Mouse (Mus musculus) CD4-positive naive resting alpha-beta T cell, adult 57 days (primary cell): ENCODE measurements around the gene Pilrb2. TPM values are rescaled to one million over a fixed set of nuclear protein-coding genes. Genes with fewer than 3 reads are reported as not detected.

Experiments
- total RNA-seq: library from RNA; stranded (reverse); gene quantifications from one replicate; pipeline ENCODE4 v1.2.4, GENCODE M21; 2023

Pilrb2 gene
- 1.7 TPM for total RNA-seq

GRCm38 (mm10) chr5:137871644-137872380, at the start of gene Pilrb2:
TSS of gene Pilrb2 (minus strand) at chr5:137871815.

GRCm38 (mm10) chr5:137857960-137858710, 13.5 kb downstream of the Pilrb2 start, which contains the start of gene Pilrb1:
TSS of gene Pilrb1 (minus strand) at chr5:137858106.

DNA sequence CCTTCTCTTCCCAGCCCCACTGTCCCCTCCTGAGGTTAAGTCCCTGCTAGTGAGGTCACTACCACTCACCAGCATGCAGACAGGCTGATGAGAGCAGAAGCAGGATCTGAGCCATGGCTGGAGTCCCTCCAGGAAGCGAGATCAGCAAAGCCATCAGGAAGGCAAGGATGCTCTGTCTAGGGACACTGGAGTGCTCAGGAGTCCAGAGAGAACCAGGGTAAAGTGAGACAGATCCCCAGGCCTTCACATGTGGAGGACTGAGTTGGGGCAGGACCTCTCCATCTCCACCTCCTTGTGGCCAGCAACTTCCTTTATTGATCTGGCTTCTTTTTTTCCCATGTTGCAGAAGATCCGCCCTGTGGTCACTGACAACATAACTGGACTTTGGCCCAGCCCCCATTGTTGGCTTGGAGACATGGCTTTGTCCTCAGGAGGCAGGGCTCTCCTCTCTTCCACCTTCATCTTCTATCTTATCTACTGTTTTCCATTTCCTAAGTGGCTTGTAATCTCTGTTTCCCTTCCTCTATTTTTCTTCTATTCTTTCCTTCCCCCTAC, 35.6 kb downstream of the Pilrb2 start, which contains the start of gene Pilra:
Gene Pilra (minus strand): TSS at position 316 of the 555 bp plus-strand sequence.

Other genes with a start within 250 kb of the Pilrb2 start
- gene Fbxo24, start 242.8 kb downstream of the Pilrb2 start, total RNA-seq: 0.53 TPM
- 208 TPM for gene Lrch4, start 242.7 kb downstream of the Pilrb2 start, total RNA-seq
- gene Gm20605, start 242.6 kb downstream of the Pilrb2 start, total RNA-seq: 63.8 TPM
- gene Sap25, start 230.5 kb downstream of the Pilrb2 start, total RNA-seq: 111 TPM
- not detected for gene Irs3, start 226.1 kb downstream of the Pilrb2 start, total RNA-seq
- gene Agfg2, start 187.1 kb downstream of the Pilrb2 start, total RNA-seq: 33.8 TPM
- gene Nyap1, start 130.2 kb downstream of the Pilrb2 start, total RNA-seq: 1.7 TPM
- gene Tsc22d4, start 126.1 kb downstream of the Pilrb2 start, total RNA-seq: 231 TPM
- 23.3 TPM for gene Ppp1r35, start 93.0 kb downstream of the Pilrb2 start, total RNA-seq
- 168 TPM for gene Mepce, start 84.2 kb downstream of the Pilrb2 start, total RNA-seq
- 15.1 TPM for gene Zcwpw1, start 84.0 kb downstream of the Pilrb2 start, total RNA-seq
- gene Pilra, start 35.5 kb downstream of the Pilrb2 start, total RNA-seq: 5.1 TPM
- gene Pilrb1, start 13.7 kb downstream of the Pilrb2 start, total RNA-seq: 2.1 TPM
- gene Cyp3a13, start 49.8 kb upstream of the Pilrb2 start, total RNA-seq: not detected
- gene Gjc3, start 91.3 kb upstream of the Pilrb2 start, total RNA-seq: not detected
- not detected for gene Azgp1, start 109.7 kb upstream of the Pilrb2 start, total RNA-seq
- gene Smok3a, start 149.4 kb upstream of the Pilrb2 start, total RNA-seq: not detected
- not detected for gene Smok3b, start 149.6 kb upstream of the Pilrb2 start, total RNA-seq
- not detected for gene Smok3c, start 181.4 kb upstream of the Pilrb2 start, total RNA-seq
- gene Zkscan1, start 213.3 kb upstream of the Pilrb2 start, total RNA-seq: 25.9 TPM
- gene Zscan21, start 245.1 kb upstream of the Pilrb2 start, total RNA-seq: 13.7 TPM